Mouse (Mus musculus): ENCODE results near the gene Lhx2. TPM values are rescaled to one million over a fixed set of nuclear protein-coding genes. Genes with fewer than 3 reads are reported as not detected.

Gene Lhx2
- polyA plus RNA-seq, 1 experiment from 2014 or later: 97.3 TPM

DNA sequence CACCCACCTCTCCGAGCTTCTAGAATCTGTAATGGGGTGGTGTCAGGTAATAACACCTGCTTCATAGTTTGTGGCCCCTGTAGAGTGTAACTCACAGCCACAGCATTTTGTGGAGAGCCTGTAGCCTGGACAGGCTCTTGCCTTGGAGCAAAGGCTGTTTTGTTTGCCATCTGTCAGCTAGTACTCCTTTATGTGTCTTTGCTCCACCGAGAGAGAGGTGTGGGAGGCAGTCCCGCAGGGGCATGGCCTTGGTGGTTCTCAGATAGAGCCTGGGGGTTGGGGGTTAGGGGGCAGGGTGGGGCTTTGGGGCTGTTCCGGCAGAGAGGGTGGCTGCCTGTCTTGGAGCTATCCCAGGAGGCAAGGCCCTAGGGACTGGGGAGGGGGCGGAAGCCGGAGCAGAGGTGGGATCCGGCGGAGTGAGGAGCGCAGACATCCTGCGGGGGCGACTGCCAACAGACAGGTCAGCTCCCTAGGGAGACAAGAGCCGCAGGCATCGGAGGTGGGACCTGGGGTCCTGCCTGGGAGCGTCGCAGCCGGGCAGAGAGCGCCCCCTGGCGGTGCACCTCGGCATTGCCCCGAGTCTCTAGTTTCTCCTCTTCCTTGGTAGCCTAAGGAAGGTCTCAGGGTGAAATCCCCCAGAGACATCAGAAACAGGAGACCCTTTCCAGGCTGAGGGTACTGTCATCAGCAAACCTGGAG, 36.7 kb downstream of the Lhx2 start:
- peak; percentile 38 for ATAC-seq
- Histone ChIP-seq H3K9ac (replicated peaks) (no peak overlapping the region), H3K27me3 (peaks cover 97% of the 10 kb centered on the region)

DNA sequence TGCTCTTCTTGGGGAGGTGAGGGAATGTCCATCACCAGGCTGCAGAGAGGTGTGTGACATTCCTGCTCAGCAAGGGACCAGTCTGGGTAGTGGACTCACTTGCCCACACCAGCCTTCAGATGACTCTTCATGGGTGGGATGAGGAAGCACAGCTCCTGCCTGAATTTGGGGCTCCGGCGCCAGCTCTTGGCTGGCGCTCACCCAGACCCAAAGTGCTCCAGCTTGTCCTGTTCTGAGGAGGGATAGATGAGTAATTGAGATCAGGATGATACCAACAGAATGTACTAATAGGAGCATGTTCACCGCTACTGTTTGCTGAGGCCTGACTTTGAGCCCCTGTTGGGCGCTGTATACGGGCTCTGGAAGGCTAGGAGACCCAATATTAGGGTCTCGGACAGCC, 38.2 kb downstream of the Lhx2 start:
- Histone ChIP-seq H3K4me3 (replicated peaks) (no peak overlapping the region), H3K9me3 (no peaks in the 10 kb centered on the region), H3K4me1 (replicated peaks) (peaks cover 17% of the 10 kb centered on the region), H3K4me2 (replicated peaks) (no peak overlapping the region), H3K9ac (replicated peaks) (no peak overlapping the region), H3K27me3 (peaks cover 82% of the 10 kb centered on the region), H3K36me3 (no peaks in the 10 kb centered on the region), H3K27ac (no peak overlapping the region)
- ATAC-seq: no peak
- 81% methylated on average over 7 of the region's 7 CpGs for WGBS

More for the DNA sequence above, 36.7 kb downstream of the Lhx2 start:
- Histone ChIP-seq H3K4me1 (replicated peaks) (peaks cover 17% of the 10 kb centered on the region), H3K9me3 (no peaks in the 10 kb centered on the region), H3K4me3 (replicated peaks) (no peak overlapping the region), H3K27ac (no peak overlapping the region), H3K36me3 (0 out of 2 replicates have a peak, but pooled peaks cover 2% of the 10 kb centered on the region), H3K4me2 (replicated peaks) (peak overlapping the region; percentile 33)
- 4% methylated on average over 20 of the region's 20 CpGs for WGBS

DNA sequence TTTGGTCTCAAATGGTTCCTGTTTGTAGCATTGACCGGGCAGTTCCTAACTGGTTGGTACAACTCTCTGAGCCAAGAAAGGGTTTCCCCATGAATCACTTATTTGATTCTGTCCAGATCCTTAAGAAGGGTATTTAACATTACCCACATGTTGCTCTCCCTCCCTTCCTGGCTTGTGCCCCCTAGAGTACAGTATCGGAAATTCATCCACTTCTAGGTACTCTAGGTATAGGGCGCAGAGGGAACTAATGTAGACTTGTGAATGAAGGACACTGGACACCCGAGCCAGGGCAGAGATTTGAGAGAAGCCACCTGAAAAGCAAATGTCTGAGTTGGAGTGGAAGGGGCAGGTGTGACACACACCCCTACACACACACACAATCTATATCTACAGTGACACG, 39.3 kb downstream of the Lhx2 start:
- 28% methylated on average over 5 of the region's 5 CpGs for WGBS
- Histone ChIP-seq H3K36me3 (no peaks in the 10 kb centered on the region), H3K4me1 (replicated peaks) (peaks cover 17% of the 10 kb centered on the region), H3K4me3 (replicated peaks) (no peak overlapping the region), H3K4me2 (replicated peaks) (no peak overlapping the region), H3K9ac (replicated peaks) (no peak overlapping the region), H3K27me3 (peaks cover 71% of the 10 kb centered on the region), H3K27ac (no peak overlapping the region), H3K9me3 (no peaks in the 10 kb centered on the region)
- ATAC-seq: no peak

DNA sequence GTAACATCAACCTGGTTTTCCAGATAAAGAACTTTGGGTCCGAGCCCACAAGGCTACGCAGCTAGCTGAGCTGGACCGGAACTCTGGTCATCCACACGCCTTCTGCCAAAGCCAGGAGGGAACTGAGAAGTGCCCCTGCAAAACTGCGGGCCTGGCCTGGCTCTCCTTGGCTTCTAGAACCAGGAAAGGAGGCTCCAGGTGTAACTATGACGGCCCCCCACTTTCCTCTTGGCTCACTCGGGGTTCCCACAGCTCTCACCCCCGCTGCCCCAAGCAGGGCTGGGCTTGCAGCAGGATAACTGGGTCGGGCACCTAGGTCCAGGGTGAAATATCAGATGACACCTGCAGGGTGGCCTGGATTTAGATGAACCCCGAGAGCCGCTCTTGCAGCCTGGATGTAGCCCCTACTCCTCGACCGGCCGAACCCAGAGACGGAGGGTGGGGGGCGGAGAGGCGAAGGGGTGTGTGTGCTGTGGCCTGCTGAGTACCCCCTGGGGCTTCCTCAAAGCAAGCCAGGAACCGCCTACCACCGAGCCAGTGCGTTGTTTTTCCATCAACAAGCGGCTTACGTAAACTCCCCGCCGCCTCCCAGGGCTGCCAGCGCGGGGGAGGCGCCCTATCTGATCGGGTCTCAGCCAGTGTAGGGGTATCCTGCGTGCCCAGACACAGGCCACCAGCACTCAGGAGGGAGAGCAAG, 39.9 kb downstream of the Lhx2 start:
- WGBS: 5% methylated on average over 29 of the region's 29 CpGs
- Histone ChIP-seq H3K4me1 (replicated peaks) (peaks cover 17% of the 10 kb centered on the region), H3K27ac (no peak overlapping the region), H3K9ac (replicated peaks) (no peak overlapping the region), H3K27me3 (peaks cover 65% of the 10 kb centered on the region), H3K9me3 (no peaks in the 10 kb centered on the region), H3K36me3 (no peaks in the 10 kb centered on the region), H3K4me2 (replicated peaks) (peak overlapping the region; percentile 44), H3K4me3 (replicated peaks) (peak overlapping the region; percentile 21)
- ATAC-seq: peak; percentile 26; the same call in 1 of the 2 replicates

DNA sequence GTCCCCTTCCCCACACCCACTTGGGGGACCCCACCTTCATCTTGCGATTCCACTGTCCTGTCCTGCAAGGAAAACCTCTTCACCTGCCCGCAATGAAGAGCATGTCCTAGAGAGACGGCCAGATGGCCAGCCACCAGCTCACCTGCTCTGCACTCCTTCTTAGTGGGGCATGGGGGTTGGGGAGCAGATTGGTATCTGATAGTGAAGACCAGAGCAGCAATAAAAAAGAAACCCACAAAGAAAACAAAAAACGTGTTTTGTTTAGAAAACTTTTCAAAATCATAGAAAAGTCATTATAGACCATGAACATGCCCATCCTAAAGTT, 40.4 kb downstream of the Lhx2 start:
- Histone ChIP-seq H3K36me3 (no peaks in the 10 kb centered on the region), H3K27me3 (peaks cover 60% of the 10 kb centered on the region), H3K4me1 (replicated peaks) (peaks cover 17% of the 10 kb centered on the region), H3K4me2 (replicated peaks) (peak overlapping the region; percentile 44), H3K4me3 (replicated peaks) (peak overlapping the region; percentile 21), H3K9me3 (no peaks in the 10 kb centered on the region), H3K27ac (no peak overlapping the region), H3K9ac (replicated peaks) (no peak overlapping the region)
- 8% methylated on average over 4 of the region's 4 CpGs for WGBS
- no peak for ATAC-seq

DNA sequence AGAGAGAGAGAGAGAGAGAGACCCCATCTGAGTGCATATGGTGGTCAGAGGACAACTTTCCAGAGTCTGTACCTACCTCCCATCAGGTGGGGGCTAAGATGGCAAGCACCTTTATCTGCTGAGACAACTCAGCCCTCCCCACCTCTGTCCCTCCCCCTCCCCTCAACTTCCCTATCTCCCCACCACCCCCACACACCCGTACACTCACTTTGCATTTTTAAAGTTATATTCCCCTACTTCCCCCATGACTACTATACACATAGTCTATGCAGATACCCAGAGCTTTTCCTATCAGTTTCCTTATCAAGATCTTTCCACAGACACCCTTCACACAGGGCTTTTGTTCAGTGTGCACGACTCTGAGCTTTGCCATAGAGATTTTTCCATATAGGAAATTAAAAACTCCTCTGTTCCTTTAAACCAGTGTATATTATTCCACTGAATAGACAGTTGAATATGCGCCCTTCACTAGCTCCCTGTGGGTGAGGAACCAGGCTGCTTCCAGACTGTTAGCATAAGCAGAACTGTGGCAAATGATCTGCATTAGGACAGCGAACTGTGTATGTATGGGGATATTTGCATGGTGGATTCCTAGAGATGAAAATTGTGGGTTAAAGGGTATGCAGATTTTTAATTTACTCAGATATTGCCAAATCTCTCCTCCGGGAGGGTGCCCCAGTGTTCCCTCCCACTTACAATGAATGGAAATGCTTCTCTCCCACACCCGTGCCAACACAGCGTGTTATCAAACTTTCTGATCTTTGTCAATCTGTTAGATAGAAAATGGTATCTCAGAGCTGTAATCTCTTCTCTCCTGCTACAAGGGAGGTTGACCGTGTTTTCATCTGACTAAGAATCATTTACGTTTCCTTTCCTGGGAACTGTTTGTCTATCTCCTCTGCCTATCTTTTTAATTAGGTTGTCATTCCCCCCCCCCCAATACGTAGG, 41.3 kb downstream of the Lhx2 start:
- Histone ChIP-seq H3K9me3 (no peaks in the 10 kb centered on the region), H3K27ac (no peak overlapping the region), H3K9ac (replicated peaks) (no peak overlapping the region), H3K4me3 (replicated peaks) (no peak overlapping the region), H3K4me2 (replicated peaks) (no peak overlapping the region), H3K4me1 (replicated peaks) (peaks cover 17% of the 10 kb centered on the region), H3K27me3 (peaks cover 51% of the 10 kb centered on the region), H3K36me3 (no peaks in the 10 kb centered on the region)
- WGBS: 57% methylated on average over 10 of the region's 10 CpGs
- ATAC-seq: no peak

DNA sequence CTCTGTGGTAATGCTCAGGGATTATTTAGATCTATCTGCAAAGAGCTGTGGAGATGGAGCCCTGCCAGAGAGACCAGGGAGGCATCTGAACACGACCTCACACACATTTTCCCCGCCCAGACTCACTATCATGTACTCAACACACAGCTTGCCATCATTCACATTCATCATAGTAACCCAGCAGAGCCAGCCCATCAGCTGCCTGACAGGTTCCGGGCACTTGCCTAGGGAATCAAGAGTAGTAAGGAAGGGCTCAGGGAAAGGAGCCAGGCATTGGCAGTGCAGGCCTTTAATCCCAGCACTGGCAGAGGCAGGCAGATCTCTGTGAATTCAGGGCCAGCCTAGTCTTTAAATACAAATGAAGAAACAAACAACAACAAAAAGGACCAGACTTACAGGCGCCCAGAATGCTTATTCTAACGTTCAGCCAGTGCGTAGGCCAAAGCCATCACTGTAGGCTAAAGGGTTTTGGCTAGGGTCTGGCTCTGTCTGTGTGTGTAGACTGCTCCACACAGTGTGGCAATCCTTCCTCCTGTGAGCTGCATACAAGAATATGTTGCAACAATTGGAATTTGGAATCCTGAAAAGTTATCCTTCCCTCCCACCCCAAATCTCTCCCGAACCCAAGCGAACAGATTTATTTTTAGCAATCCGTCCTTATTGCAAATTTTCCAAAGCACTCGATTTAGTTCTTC, 48.6 kb downstream of the Lhx2 start:
- H3K27me3 ChIP-seq: no peaks in the 10 kb centered on the region; the same call in 1 of the 2 replicates
- 87% methylated on average over 10 of the region's 10 CpGs for WGBS
- H3K4me3 ChIP-seq (replicated peaks): no peak overlapping the region
- no peak overlapping the region for H3K9ac ChIP-seq (replicated peaks)
- no peaks in the 10 kb centered on the region for H3K36me3 ChIP-seq
- no peak overlapping the region for H3K4me2 ChIP-seq (replicated peaks)
- H3K4me1 ChIP-seq (replicated peaks): no peaks in the 10 kb centered on the region
- no peak for ATAC-seq
- no peaks in the 10 kb centered on the region for H3K9me3 ChIP-seq
- no peak overlapping the region for H3K27ac ChIP-seq

DNA sequence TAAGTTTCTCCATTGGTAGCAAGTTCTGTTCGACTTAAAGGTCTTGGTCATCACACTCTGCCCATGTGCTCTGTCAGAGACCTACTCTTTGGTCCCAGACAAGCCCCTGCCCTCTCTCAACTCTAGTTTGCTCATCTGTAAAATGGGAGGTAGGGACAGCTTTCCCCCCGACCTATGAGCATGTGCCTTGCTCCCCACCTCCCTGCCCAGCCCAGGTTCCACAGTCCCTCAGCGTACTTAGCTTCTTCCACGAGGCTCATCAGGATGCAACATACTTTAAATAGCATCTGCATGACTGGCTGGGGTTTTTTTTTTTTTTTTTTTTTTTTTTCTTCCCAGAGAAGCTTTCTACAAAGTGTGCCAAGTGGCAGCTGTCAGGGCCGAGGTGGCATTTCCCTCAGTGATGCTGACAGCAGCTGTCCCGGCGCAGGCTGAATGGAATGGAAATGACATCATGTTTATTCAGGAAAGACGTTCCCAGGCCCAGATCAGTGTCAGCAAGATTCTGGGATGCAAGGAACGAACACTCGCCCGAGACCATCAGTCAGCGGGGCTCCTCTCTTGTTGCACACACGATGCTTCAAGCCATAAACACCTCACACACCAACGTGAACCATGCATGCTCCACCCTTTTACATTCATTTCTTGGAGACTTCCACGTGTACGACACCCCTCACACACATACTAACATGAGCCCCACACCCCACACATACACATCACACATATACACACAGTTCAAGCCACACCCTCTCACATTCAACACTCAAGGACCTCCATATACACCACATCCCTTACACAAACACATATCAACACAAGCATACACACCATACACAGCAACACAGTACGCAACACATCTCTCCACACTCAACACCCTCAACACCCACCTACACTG, 56.1 kb downstream of the Lhx2 start:
- 56% methylated on average over 17 of the region's 17 CpGs for WGBS
- Histone ChIP-seq H3K27me3 (no peaks in the 10 kb centered on the region), H3K4me1 (replicated peaks) (peaks cover 10% of the 10 kb centered on the region), H3K4me2 (replicated peaks) (no peak overlapping the region), H3K27ac (peak overlapping the region; percentile 44; the same call in 1 of the 2 replicates), H3K36me3 (no peaks in the 10 kb centered on the region), H3K9ac (replicated peaks) (no peak overlapping the region), H3K4me3 (replicated peaks) (no peak overlapping the region), H3K9me3 (no peaks in the 10 kb centered on the region)
- peak; percentile 82 for ATAC-seq

DNA sequence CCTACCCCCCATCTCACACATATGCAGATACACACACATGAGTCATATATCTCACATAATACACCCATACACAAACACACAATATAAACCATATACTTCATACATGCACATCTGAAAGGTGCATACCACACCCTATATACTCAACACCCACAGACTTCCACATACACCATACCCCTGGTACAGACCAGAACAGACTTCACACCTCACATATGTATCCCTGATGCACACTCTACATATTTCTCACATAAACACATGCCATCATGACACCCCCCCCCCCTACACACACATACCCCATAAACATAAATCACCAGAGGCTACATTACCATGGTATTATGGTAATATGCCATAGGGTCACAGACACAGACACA, 56.8 kb downstream of the Lhx2 start:
- Histone ChIP-seq H3K4me1 (replicated peaks) (peaks cover 10% of the 10 kb centered on the region), H3K9me3 (no peaks in the 10 kb centered on the region), H3K36me3 (no peaks in the 10 kb centered on the region), H3K9ac (replicated peaks) (no peak overlapping the region), H3K4me2 (replicated peaks) (no peak overlapping the region), H3K27me3 (no peaks in the 10 kb centered on the region), H3K27ac (no peak overlapping the region), H3K4me3 (replicated peaks) (no peak overlapping the region)
- ATAC-seq: peak; percentile 25

DNA sequence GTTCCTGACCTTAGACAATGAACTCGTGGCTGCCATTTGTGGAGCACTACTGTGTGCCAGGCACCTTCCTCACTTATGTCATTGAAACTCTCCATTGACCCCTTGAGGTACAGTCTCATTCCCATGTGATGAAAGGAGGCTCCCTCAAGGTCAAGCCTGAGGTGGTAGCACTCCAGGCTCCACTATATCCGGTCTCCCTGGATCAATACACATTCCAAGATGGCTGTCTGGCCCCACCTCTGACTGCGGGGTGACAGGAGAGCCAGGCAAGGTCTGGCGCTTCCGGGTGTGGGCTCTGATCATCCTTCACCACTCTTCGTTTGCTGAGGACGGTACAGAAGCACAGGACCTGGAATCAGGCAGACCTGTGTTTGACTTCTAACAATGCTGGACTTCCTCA, 58.2 kb downstream of the Lhx2 start:
- no peaks in the 10 kb centered on the region for H3K27me3 ChIP-seq
- 86% methylated on average over 7 of the region's 7 CpGs for WGBS
- H3K4me3 ChIP-seq (replicated peaks): no peak overlapping the region
- no peak overlapping the region for H3K27ac ChIP-seq
- no peak overlapping the region for H3K4me2 ChIP-seq (replicated peaks)
- no peak for ATAC-seq
- H3K9me3 ChIP-seq: no peaks in the 10 kb centered on the region
- H3K4me1 ChIP-seq (replicated peaks): peaks cover 10% of the 10 kb centered on the region
- H3K36me3 ChIP-seq: no peaks in the 10 kb centered on the region
- H3K9ac ChIP-seq (replicated peaks): no peak overlapping the region

DNA sequence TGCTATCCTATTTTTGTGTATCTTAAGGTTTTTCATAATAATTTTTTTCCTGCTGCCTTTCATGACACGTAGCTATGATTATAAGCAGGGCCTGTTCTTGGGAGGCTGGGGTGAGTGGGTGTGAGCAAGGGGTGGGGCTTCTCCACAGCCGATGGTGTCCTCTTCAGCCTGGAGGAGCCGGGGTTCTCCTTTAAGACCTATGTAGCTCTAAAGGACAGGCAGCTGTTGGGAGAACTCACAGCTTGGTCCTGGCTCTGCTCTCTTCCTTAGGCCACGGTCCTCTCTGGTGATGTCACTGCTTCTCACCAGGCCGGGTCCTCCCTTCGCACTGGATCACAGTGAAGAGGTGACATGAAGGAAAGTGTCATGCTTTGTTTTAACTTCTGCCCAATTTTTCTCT, 58.8 kb downstream of the Lhx2 start:
- Histone ChIP-seq H3K9me3 (no peaks in the 10 kb centered on the region), H3K4me2 (replicated peaks) (no peak overlapping the region), H3K4me3 (replicated peaks) (no peak overlapping the region), H3K9ac (replicated peaks) (no peak overlapping the region), H3K27me3 (no peaks in the 10 kb centered on the region), H3K4me1 (replicated peaks) (peaks cover 10% of the 10 kb centered on the region), H3K27ac (no peak overlapping the region), H3K36me3 (no peaks in the 10 kb centered on the region)
- 79% methylated on average over 6 of the region's 6 CpGs for WGBS
- ATAC-seq: no peak

Measured in midbrain, embryonic 13.5 days (tissue).